Mouse (Mus musculus): ENCODE measurements at regions not wholly inside any gene's neighbourhood (a gene's known extent, or its start where the extent isn't known, plus 50 kb on each side); places are given as distances from the start of the nearest gene placed in this dataset.
A peak's percentile ranks its signal among the peaks of the same experiment; 100 is the strongest.

DNA sequence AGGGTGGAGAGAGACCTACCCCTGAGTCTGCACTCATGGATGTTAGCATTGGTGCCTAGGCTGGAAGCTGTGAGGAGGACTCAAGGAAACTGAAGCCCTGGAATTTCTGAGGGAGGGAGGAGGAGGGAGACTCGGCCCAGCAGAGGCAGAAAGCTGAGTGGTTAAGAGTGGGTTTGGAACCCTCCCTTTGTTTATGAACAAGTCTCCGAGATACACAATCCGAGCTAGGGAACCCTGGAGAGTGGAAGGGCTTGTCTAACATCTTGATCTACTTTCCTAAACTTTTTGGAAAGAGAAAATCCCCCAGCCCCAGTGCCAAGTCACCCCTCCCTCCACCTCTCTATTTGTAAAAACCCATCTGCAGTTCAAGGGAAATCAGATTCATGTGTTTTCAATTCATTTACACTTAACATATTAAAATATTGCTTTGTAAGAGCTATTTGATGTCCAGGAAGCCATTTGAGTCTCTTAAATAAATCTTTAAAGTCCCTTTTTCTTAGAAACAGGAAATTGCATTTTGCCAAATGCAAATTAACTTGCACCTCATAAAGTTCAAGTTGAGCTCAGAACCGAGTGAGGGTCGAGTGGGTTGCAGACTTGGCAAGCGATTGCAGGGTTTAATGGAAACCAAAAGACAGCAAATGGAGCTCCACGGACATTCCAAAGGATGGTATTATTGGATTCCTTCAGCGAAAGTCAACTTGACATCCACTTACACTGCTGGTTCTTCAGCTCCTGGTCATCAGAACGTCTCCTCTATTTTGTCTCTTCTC lies 113.1 kb downstream of the En1 start:
- Histone ChIP-seq H3K9me3 (ENCODE audit: control insufficient read depth, low read length) (no peaks in the 10 kb centered on the region), H3K4me1 (ENCODE audit: control insufficient read depth, insufficient read depth, low read length) (no peaks in the 10 kb centered on the region), H3K27me3 (ENCODE audit: control insufficient read depth, insufficient read depth, low read length) (no peaks in the 10 kb centered on the region), H3K27ac (replicated peaks; ENCODE audit: low read depth, low read length) (no peak overlapping the region), H3K9ac (replicated peaks; ENCODE audit: low read length) (no peak overlapping the region), H3K4me2 (ENCODE audit: low read length) (no peak overlapping the region), H3K4me3 (replicated peaks; ENCODE audit: low read depth, low read length) (no peak overlapping the region), H3K36me3 (ENCODE audit: control insufficient read depth, insufficient read depth, low read length) (no peaks in the 10 kb centered on the region)
- DNase-seq (no peak), ATAC-seq (ENCODE audit: low FRiP score, low TSS enrichment) (no peak)
- 84% methylated on average over 9 of the region's 9 CpGs for WGBS

DNA sequence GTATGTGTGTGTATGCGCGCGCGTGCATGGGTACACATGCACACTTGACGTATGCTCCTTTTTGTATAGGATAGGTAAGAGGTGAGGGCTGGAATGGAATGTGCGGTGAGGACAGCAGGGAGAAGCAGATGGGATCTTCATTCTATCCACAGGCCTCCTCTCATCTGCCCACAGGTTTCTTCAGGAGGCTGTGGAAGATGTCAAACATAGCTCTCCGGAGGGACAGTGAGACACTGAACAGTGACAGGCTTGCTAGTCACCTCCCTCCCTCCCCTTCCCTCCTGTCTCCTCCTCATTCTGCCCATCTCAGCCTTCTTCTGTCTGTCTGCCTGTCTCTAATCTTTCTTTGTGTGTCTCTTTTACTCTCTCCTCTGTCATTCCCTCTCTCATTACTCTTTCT lies 124.6 kb downstream of the En1 start:
- 97% methylated on average over 7 of the region's 7 CpGs for WGBS
- H3K4me3 ChIP-seq (replicated peaks; ENCODE audit: low read depth, low read length) = no peak overlapping the region
- H3K36me3 ChIP-seq (ENCODE audit: control insufficient read depth, insufficient read depth, low read length) = no peaks in the 10 kb centered on the region
- H3K4me1 ChIP-seq (ENCODE audit: control insufficient read depth, insufficient read depth, low read length) = no peaks in the 10 kb centered on the region
- ATAC-seq (ENCODE audit: low FRiP score, low TSS enrichment) (no peak), DNase-seq (no peak)
- H3K27ac ChIP-seq (replicated peaks; ENCODE audit: low read depth, low read length) = no peak overlapping the region
- H3K9me3 ChIP-seq (ENCODE audit: control insufficient read depth, low read length) = no peaks in the 10 kb centered on the region
- H3K9ac ChIP-seq (replicated peaks; ENCODE audit: low read length) = no peak overlapping the region
- H3K4me2 ChIP-seq (ENCODE audit: low read length) = no peak overlapping the region
- no peaks in the 10 kb centered on the region for H3K27me3 ChIP-seq (ENCODE audit: control insufficient read depth, insufficient read depth, low read length)

GRCm38 (mm10) chr1:120727427-120727826 lies 125.2 kb downstream of the En1 start:
- no peaks in the 10 kb centered on the region for H3K9me3 ChIP-seq (ENCODE audit: control insufficient read depth, low read length)

GRCm38 (mm10) chr1:120732003-120732402 lies 129.8 kb downstream of the En1 start:
- no peaks in the 10 kb centered on the region for H3K36me3 ChIP-seq (ENCODE audit: control insufficient read depth, insufficient read depth, low read length)
- no peak overlapping the region for H3K4me3 ChIP-seq (replicated peaks; ENCODE audit: low read depth, low read length)
- H3K27ac ChIP-seq (replicated peaks; ENCODE audit: low read depth, low read length) = no peak overlapping the region
- ATAC-seq (ENCODE audit: low FRiP score, low TSS enrichment) = no peak
- DNase-seq = no peak
- no peaks in the 10 kb centered on the region for H3K27me3 ChIP-seq (ENCODE audit: control insufficient read depth, insufficient read depth, low read length)
- H3K9ac ChIP-seq (replicated peaks; ENCODE audit: low read length) = no peak overlapping the region
- no peaks in the 10 kb centered on the region for H3K4me1 ChIP-seq (ENCODE audit: control insufficient read depth, insufficient read depth, low read length)
- H3K4me2 ChIP-seq (ENCODE audit: low read length) = no peak overlapping the region
- no peaks in the 10 kb centered on the region for H3K9me3 ChIP-seq (ENCODE audit: control insufficient read depth, low read length)
- 67% methylated on average over 1 of the region's 1 CpGs for WGBS

More at GRCm38 (mm10) chr1:120727427-120727826, 125.2 kb downstream of the En1 start:
- no peaks in the 10 kb centered on the region for H3K36me3 ChIP-seq (ENCODE audit: control insufficient read depth, insufficient read depth, low read length)
- H3K9ac ChIP-seq (replicated peaks; ENCODE audit: low read length) = no peak overlapping the region
- 74% methylated on average over 8 of the region's 8 CpGs for WGBS
- no peaks in the 10 kb centered on the region for H3K27me3 ChIP-seq (ENCODE audit: control insufficient read depth, insufficient read depth, low read length)
- no peaks in the 10 kb centered on the region for H3K4me1 ChIP-seq (ENCODE audit: control insufficient read depth, insufficient read depth, low read length)
- H3K27ac ChIP-seq (replicated peaks; ENCODE audit: low read depth, low read length) = no peak overlapping the region
- DNase-seq (peak; percentile 17), ATAC-seq (ENCODE audit: low FRiP score, low TSS enrichment) (no peak)
- H3K4me2 ChIP-seq (ENCODE audit: low read length) = no peak overlapping the region
- no peak overlapping the region for H3K4me3 ChIP-seq (replicated peaks; ENCODE audit: low read depth, low read length)

DNA sequence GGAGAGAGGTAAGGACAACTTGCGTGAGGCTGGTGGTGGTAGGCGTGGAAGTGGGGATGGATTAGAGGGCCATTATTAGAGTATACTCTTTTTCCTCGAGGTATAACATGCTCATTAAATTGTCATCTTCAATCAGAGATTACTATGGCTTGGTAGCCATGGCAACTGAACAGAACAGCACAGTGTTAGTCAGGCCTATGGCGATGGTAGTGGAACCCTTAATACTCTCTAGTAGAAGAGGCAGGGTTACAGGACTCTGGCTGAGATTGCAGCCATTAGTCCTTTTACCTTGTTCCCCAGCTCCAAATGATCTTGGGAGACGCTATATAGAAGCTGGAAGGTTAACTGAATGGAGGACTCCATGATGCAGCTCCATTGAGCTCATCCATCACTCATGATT lies 131.5 kb downstream of the En1 start:
- Histone ChIP-seq H3K36me3 (ENCODE audit: control insufficient read depth, insufficient read depth, low read length) (no peaks in the 10 kb centered on the region), H3K4me1 (ENCODE audit: control insufficient read depth, insufficient read depth, low read length) (no peaks in the 10 kb centered on the region), H3K9ac (replicated peaks; ENCODE audit: low read length) (no peak overlapping the region), H3K27me3 (ENCODE audit: control insufficient read depth, insufficient read depth, low read length) (no peaks in the 10 kb centered on the region), H3K27ac (replicated peaks; ENCODE audit: low read depth, low read length) (no peak overlapping the region), H3K9me3 (ENCODE audit: control insufficient read depth, low read length) (no peaks in the 10 kb centered on the region), H3K4me2 (ENCODE audit: low read length) (no peak overlapping the region), H3K4me3 (replicated peaks; ENCODE audit: low read depth, low read length) (no peak overlapping the region)
- WGBS = 77% methylated on average over 5 of the region's 5 CpGs
- ATAC-seq (ENCODE audit: low FRiP score, low TSS enrichment) (no peak), DNase-seq (no peak)

- no peak for DNase-seq
- Histone ChIP-seq H3K4me1 (ENCODE audit: control insufficient read depth, insufficient read depth, low read length) (no peaks in the 10 kb centered on the region), H3K9ac (replicated peaks; ENCODE audit: low read length) (no peak overlapping the region), H3K27ac (replicated peaks; ENCODE audit: low read depth, low read length) (no peak overlapping the region), H3K9me3 (ENCODE audit: control insufficient read depth, low read length) (no peaks in the 10 kb centered on the region), H3K36me3 (ENCODE audit: control insufficient read depth, insufficient read depth, low read length) (no peaks in the 10 kb centered on the region), H3K4me3 (replicated peaks; ENCODE audit: low read depth, low read length) (no peak overlapping the region), H3K4me2 (ENCODE audit: low read length) (no peak overlapping the region), H3K27me3 (ENCODE audit: control insufficient read depth, insufficient read depth, low read length) (no peaks in the 10 kb centered on the region)
- no peak for ATAC-seq (ENCODE audit: low FRiP score, low TSS enrichment)
Measured at GRCm38 (mm10) chr1:120734846-120735245, 132.6 kb downstream of the En1 start.

DNA sequence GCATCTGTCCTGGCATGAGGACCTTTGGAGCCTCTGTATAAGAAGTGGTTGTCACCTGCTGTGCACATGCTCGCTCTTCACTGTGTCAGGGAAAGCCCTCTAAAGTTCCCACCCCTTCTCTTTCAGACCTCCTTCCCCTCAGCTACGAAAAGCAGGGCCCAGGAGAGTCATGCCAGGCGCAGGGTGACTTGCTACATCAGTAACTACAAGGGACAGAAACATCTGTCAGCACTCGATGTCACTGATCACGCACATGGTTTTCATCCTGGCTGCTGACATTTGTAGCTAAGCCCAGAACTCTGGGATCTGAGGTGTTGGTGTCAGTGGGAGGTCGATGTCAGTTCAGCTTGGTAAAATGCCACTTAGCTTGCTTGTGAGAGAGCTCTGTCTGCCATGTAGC lies 137.3 kb downstream of the En1 start:
- H3K4me1 ChIP-seq (ENCODE audit: control insufficient read depth, insufficient read depth, low read length) = no peaks in the 10 kb centered on the region
- 73% methylated on average over 6 of the region's 6 CpGs for WGBS
- no peaks in the 10 kb centered on the region for H3K27me3 ChIP-seq (ENCODE audit: control insufficient read depth, insufficient read depth, low read length)

GRCm38 (mm10) chr1:120741091-120741740 lies 139.0 kb downstream of the En1 start:
- Histone ChIP-seq H3K9me3 (ENCODE audit: control insufficient read depth, low read length) (no peaks in the 10 kb centered on the region), H3K4me2 (ENCODE audit: low read length) (no peak overlapping the region), H3K27me3 (ENCODE audit: control insufficient read depth, insufficient read depth, low read length) (no peaks in the 10 kb centered on the region), H3K4me3 (replicated peaks; ENCODE audit: low read depth, low read length) (no peak overlapping the region), H3K27ac (replicated peaks; ENCODE audit: low read depth, low read length) (no peak overlapping the region), H3K4me1 (ENCODE audit: control insufficient read depth, insufficient read depth, low read length) (no peaks in the 10 kb centered on the region), H3K36me3 (ENCODE audit: control insufficient read depth, insufficient read depth, low read length) (no peaks in the 10 kb centered on the region), H3K9ac (replicated peaks; ENCODE audit: low read length) (no peak overlapping the region)
- no peak for DNase-seq
- no peak for ATAC-seq (ENCODE audit: low FRiP score, low TSS enrichment)
- 90% methylated on average over 16 of the region's 16 CpGs for WGBS

More for the DNA sequence above, 137.3 kb downstream of the En1 start:
- DNase-seq (no peak), ATAC-seq (ENCODE audit: low FRiP score, low TSS enrichment) (no peak)
- H3K27ac ChIP-seq (replicated peaks; ENCODE audit: low read depth, low read length) = no peak overlapping the region
- no peak overlapping the region for H3K9ac ChIP-seq (replicated peaks; ENCODE audit: low read length)
- no peak overlapping the region for H3K4me2 ChIP-seq (ENCODE audit: low read length)
- H3K9me3 ChIP-seq (ENCODE audit: control insufficient read depth, low read length) = no peaks in the 10 kb centered on the region
- no peaks in the 10 kb centered on the region for H3K36me3 ChIP-seq (ENCODE audit: control insufficient read depth, insufficient read depth, low read length)
- H3K4me3 ChIP-seq (replicated peaks; ENCODE audit: low read depth, low read length) = no peak overlapping the region

DNA sequence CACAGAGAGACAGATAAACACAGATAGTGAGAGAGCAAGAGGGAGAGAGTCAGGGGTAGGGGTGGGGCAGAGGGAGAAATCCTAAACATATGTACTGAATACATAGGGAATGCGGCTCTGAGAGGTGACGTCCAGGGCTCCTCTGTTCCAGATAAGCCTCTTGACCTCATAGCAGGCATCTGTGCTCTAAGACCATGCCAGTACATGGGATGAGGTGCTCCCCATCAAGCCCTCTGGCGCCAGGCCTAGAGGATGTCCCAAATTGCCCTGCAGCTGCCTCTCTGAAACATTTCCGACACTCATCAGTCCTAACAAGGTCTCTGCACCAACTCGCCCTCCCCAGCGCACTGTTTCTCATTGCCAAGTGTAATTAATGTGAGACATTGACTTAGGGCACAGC lies 146.7 kb downstream of the En1 start:
- WGBS = 88% methylated on average over 6 of the region's 6 CpGs
- H3K27me3 ChIP-seq (ENCODE audit: control insufficient read depth, insufficient read depth, low read length) = no peaks in the 10 kb centered on the region
- no peak overlapping the region for H3K9ac ChIP-seq (replicated peaks; ENCODE audit: low read length)
- H3K4me2 ChIP-seq (ENCODE audit: low read length) = no peak overlapping the region
- H3K4me3 ChIP-seq (replicated peaks; ENCODE audit: low read depth, low read length) = no peak overlapping the region
- no peaks in the 10 kb centered on the region for H3K9me3 ChIP-seq (ENCODE audit: control insufficient read depth, low read length)
- H3K27ac ChIP-seq (replicated peaks; ENCODE audit: low read depth, low read length) = no peak overlapping the region
- no peak for DNase-seq
- no peaks in the 10 kb centered on the region for H3K36me3 ChIP-seq (ENCODE audit: control insufficient read depth, insufficient read depth, low read length)
- ATAC-seq (ENCODE audit: low FRiP score, low TSS enrichment) = no peak
- H3K4me1 ChIP-seq (ENCODE audit: control insufficient read depth, insufficient read depth, low read length) = no peaks in the 10 kb centered on the region

Data from midbrain, embryonic 14.5 days (tissue).